Mouse (Mus musculus) liver, adult 2 months (tissue): ENCODE measurements around the gene Cdca7l.

Source experiments
- CTCF ChIP-seq: fragments of 200-500 bp; IDR thresholded peaks from 2 replicates; pipeline ENCODE4 v1.5.1; 2011; ENCODE audit warnings: low read depth, low read length, control low read depth
- POLR2A ChIP-seq: fragments of 200-500 bp; IDR thresholded peaks from 2 replicates; pipeline ENCODE4 v1.6.1; 2011; ENCODE audit warnings: low read length, control low read depth; ENCODE audit not compliant: insufficient read depth; ENCODE audit errors: extremely low read depth

- no peak for TF ChIP-seq CTCF
- no peak for TF ChIP-seq POLR2A
Measured at GRCm38 (mm10) chr12:117867708-117868564, 63.8 kb downstream of the Cdca7l start.
